Comparison of ENCODE assay signal across 10 mouse cellular contexts in the genomic region with DNA sequence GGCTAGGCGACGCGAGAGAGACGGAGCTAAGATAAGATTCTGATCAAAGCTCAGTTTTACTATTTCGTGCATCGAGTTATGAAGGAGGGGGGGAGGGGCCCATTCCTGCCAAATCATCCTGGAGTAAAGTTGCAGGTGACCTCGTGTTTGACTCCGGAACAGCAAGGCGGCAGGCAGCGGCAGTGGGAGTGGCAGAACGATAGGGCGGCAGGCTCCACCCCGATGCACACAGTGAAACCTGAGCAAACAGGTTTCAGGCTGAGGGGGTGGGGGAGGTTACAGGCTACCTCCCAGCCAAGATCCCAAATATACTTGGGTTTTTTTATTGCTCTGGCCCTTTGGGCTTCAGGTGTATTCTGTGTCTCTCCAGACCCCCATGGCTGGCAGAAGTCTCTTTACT. TPM values are rescaled to one million over a fixed set of nuclear protein-coding genes. Genes with fewer than 3 reads are reported as not detected.
DNase-seq lines count a peak whose midpoint lies in the region; ATAC-seq lines count a peak whose summit lies in the region.
"Had no signal": no experiment of that assay in that cellular context is flagged by ENCODE, and none has a peak within 500 bp of the region (broad histone marks: within the 10 kb centered on the region; RNA-seq: fewer than 3 reads in every experiment).

No protein-coding gene starts in this region.

- no peak overlapping the region for H3K27ac ChIP-seq in forebrain, embryonic 16.5 days (ENCODE audit: low read length)
- H3K27ac ChIP-seq in forebrain, embryonic 10.5 days = no peak overlapping the region
- H3K27ac ChIP-seq in midbrain, embryonic 16.5 days (ENCODE audit: low read length) = no peak overlapping the region
- no peak overlapping the region for H3K27ac ChIP-seq in midbrain, embryonic 13.5 days
- peak overlapping the region; percentile 61; the same call in 1 of the 2 replicates for H3K27ac ChIP-seq in stomach, embryonic 15.5 days

- no peaks in the 10 kb centered on the region for H3K27me3 ChIP-seq in forebrain, embryonic 16.5 days (replicated peaks; ENCODE audit: control insufficient read depth, insufficient read depth, low read length)
- no peaks in the 10 kb centered on the region for H3K27me3 ChIP-seq in forebrain, embryonic 10.5 days (ENCODE audit: poor library complexity, severe bottlenecking)
- H3K27me3 ChIP-seq in midbrain, embryonic 16.5 days (ENCODE audit: control insufficient read depth, insufficient read depth, low read depth, low read length) = no peaks in the 10 kb centered on the region
- H3K27me3 ChIP-seq in midbrain, embryonic 13.5 days = no peaks in the 10 kb centered on the region
- no peaks in the 10 kb centered on the region for H3K27me3 ChIP-seq in stomach, embryonic 15.5 days (replicated peaks)

- H3K9ac ChIP-seq in forebrain, embryonic 16.5 days (replicated peaks; ENCODE audit: low read depth, low read length) = no peak overlapping the region
- H3K9ac ChIP-seq in midbrain, embryonic 16.5 days (ENCODE audit: low read depth, low read length) = no peak overlapping the region
- no peak overlapping the region for H3K9ac ChIP-seq in midbrain, embryonic 13.5 days (replicated peaks)
- H3K9ac ChIP-seq in stomach, embryonic 15.5 days = no peak overlapping the region

- no peak overlapping the region for H3K4me3 ChIP-seq in forebrain, embryonic 16.5 days (replicated peaks; ENCODE audit: low read length)
- no peak overlapping the region for H3K4me3 ChIP-seq in forebrain, embryonic 10.5 days
- H3K4me3 ChIP-seq in midbrain, embryonic 16.5 days (ENCODE audit: low read depth, low read length) = no peak overlapping the region
- H3K4me3 ChIP-seq in midbrain, embryonic 13.5 days (replicated peaks) = no peak overlapping the region
- no peak overlapping the region for H3K4me3 ChIP-seq in stomach, embryonic 15.5 days (replicated peaks)
- H3K4me3 ChIP-seq: erythroblast, embryonic 14.5 days had no signal

- H3K4me2 ChIP-seq in forebrain, embryonic 16.5 days (ENCODE audit: low read length) = peak overlapping the region; percentile 23; the same call in 1 of the 2 replicates
- peak overlapping the region; percentile 21 for H3K4me2 ChIP-seq in midbrain, embryonic 16.5 days (ENCODE audit: low read length)
- H3K4me2 ChIP-seq in midbrain, embryonic 13.5 days (replicated peaks) = no peak overlapping the region
- H3K4me2 ChIP-seq in stomach, embryonic 15.5 days = peak overlapping the region; percentile 30

- H3K4me1 ChIP-seq in forebrain, embryonic 16.5 days (replicated peaks; ENCODE audit: control insufficient read depth, insufficient read depth, low read length) = peaks cover 7% of the 10 kb centered on the region
- peaks cover 19% of the 10 kb centered on the region for H3K4me1 ChIP-seq in forebrain, embryonic 10.5 days
- H3K4me1 ChIP-seq in midbrain, embryonic 16.5 days (ENCODE audit: control insufficient read depth, insufficient read depth, low read length) = peaks cover 4% of the 10 kb centered on the region
- peaks cover 11% of the 10 kb centered on the region for H3K4me1 ChIP-seq in midbrain, embryonic 13.5 days (replicated peaks)
- H3K4me1 ChIP-seq in stomach, embryonic 15.5 days = peaks cover 17% of the 10 kb centered on the region

- ATAC-seq in forebrain, embryonic 16.5 days = no peak
- ATAC-seq in midbrain, embryonic 16.5 days = no peak
- no peak for ATAC-seq in midbrain, embryonic 13.5 days
- peak; percentile 56; the same call in 1 of the 2 replicates for ATAC-seq in stomach, embryonic 15.5 days (ENCODE audit: insufficient read depth, low FRiP score, low read depth)

- no peaks in the 10 kb centered on the region for H3K9me3 ChIP-seq in forebrain, embryonic 16.5 days (ENCODE audit: control insufficient read depth, low read length)
- no peaks in the 10 kb centered on the region for H3K9me3 ChIP-seq in forebrain, embryonic 10.5 days
- H3K9me3 ChIP-seq in midbrain, embryonic 16.5 days (replicated peaks; ENCODE audit: control insufficient read depth, low read length, poor library complexity, severe bottlenecking) = no peaks in the 10 kb centered on the region
- no peaks in the 10 kb centered on the region for H3K9me3 ChIP-seq in midbrain, embryonic 13.5 days
- no peaks in the 10 kb centered on the region for H3K9me3 ChIP-seq in stomach, embryonic 15.5 days

- DNase-seq in forebrain, embryonic 10.5 days (ENCODE audit: extremely low spot score, low spot score) = no peak
- peak; percentile 50 to 66 for DNase-seq in kidney, postnatal 4 days
- DNase-seq in cerebellum, postnatal 36 days = no peak
- DNase-seq in frontal cortex, postnatal 10 days (ENCODE audit: low spot score in 2 of 2) = no peak
- DNase-seq: adrenal gland, postnatal 25 days had no signal

- H3K36me3 ChIP-seq in forebrain, embryonic 16.5 days (ENCODE audit: control insufficient read depth, insufficient read depth) = no peaks in the 10 kb centered on the region
- H3K36me3 ChIP-seq in forebrain, embryonic 10.5 days (replicated peaks) = peaks cover 33% of the 10 kb centered on the region
- H3K36me3 ChIP-seq in midbrain, embryonic 16.5 days (ENCODE audit: control insufficient read depth, insufficient read depth, low read length) = no peaks in the 10 kb centered on the region
- no peaks in the 10 kb centered on the region for H3K36me3 ChIP-seq in midbrain, embryonic 13.5 days
- H3K36me3 ChIP-seq in stomach, embryonic 15.5 days = no peaks in the 10 kb centered on the region

- 24% methylated on average over 13 of the region's 13 CpGs for WGBS in forebrain, embryonic 16.5 days
- WGBS in forebrain, embryonic 10.5 days = 11% methylated on average over 13 of the region's 13 CpGs
- WGBS in midbrain, embryonic 16.5 days = 25% methylated on average over 13 of the region's 13 CpGs
- 25% methylated on average over 13 of the region's 13 CpGs for WGBS in midbrain, embryonic 13.5 days
- WGBS in stomach, embryonic 15.5 days = 18% methylated on average over 13 of the region's 13 CpGs

RNA-seq across cellular contexts. Expression of gene Limd1, which starts 18.2 kb away (rescaled TPM):
- polyA plus RNA-seq in forebrain, embryonic 16.5 days (2015; fragmentation: Nextera tagmentation; extraction: Ambion mirVana) = 15.8 and 18.1 TPM in 2 replicates
- polyA plus RNA-seq in forebrain, embryonic 10.5 days (2016; fragmentation: Nextera tagmentation; extraction: Ambion mirVana) = 55.7 and 57.8 TPM in 2 replicates
- polyA plus RNA-seq in midbrain, embryonic 16.5 days (2015; fragmentation: Nextera tagmentation; extraction: Ambion mirVana) = 10.2 and 10.6 TPM in 2 replicates
- polyA plus RNA-seq in midbrain, embryonic 13.5 days (2015; fragmentation: Nextera tagmentation; extraction: Ambion mirVana) = 20.3 and 22.7 TPM in 2 replicates
- 46.1 and 49.9 TPM in 2 replicates for polyA plus RNA-seq in stomach, embryonic 15.5 days (2015; fragmentation: Nextera tagmentation; extraction: Ambion mirVana)

RNA-seq across cellular contexts. Expression of gene Sacm1l, which starts 32.9 kb away (rescaled TPM):
- polyA plus RNA-seq in forebrain, embryonic 16.5 days (2015; fragmentation: Nextera tagmentation; extraction: Ambion mirVana) = 54.2 and 60.3 TPM in 2 replicates
- 40.1 and 42.5 TPM in 2 replicates for polyA plus RNA-seq in forebrain, embryonic 10.5 days (2016; fragmentation: Nextera tagmentation; extraction: Ambion mirVana)
- polyA plus RNA-seq in midbrain, embryonic 16.5 days (2015; fragmentation: Nextera tagmentation; extraction: Ambion mirVana) = 53.8 and 55.9 TPM in 2 replicates
- polyA plus RNA-seq in midbrain, embryonic 13.5 days (2015; fragmentation: Nextera tagmentation; extraction: Ambion mirVana) = 45.8 and 49.9 TPM in 2 replicates
- 52.3 and 56.5 TPM in 2 replicates for polyA plus RNA-seq in stomach, embryonic 15.5 days (2015; fragmentation: Nextera tagmentation; extraction: Ambion mirVana)

Comparison
In these comparisons a context has a peak if more than half of its experiments do, and no peak if none do; other contexts are left out.
1. DNase-seq: peak in kidney, postnatal 4 days (2 of 2); none in forebrain, embryonic 10.5 days (single experiment), cerebellum, postnatal 36 days (0 of 2) and frontal cortex, postnatal 10 days (0 of 2).